18 mouse cellular contexts compared by ENCODE assay signal in the genomic region with DNA sequence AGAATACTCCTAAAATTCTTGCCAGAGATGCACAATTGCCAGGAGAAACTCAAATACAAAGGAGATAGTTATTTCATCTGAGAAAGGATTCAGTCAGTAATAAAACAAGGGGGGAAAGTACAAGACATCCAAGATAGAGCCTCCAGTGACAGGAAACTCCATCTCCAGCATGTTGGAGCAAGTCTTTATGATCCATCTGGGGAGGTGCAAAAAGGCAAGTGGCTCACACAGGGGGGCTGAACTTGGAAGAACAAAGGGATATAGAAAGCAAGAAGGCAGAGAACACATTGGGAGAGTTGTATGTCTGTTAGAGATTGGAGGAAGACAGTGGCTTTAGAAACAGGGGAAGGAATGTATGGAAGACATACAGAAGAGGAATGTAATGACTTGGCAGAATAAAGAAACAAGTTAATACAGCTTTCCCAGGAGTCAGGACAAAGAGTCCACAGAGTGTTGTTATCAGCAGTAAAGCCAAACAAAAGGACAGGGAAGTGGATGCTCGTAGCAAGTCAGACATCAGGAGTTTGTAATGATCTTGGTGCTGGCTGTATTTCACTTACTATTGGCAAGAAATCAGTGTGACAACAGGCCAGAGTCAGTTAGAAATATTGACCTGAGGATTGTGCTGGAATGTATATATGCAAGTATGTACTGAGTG.
"Had no signal": no experiment of that assay in that cellular context is flagged by ENCODE, and none has a peak within 500 bp of the region (broad histone marks: within the 10 kb centered on the region; RNA-seq: fewer than 3 reads in every experiment).

No protein-coding gene starts in this region.

- ATAC-seq: lung, postnatal 0 days; midbrain, embryonic 13.5 days; midbrain, embryonic 16.5 days had no signal

- H3K4me3 ChIP-seq: layer of hippocampus, adult 2 months; liver, embryonic 13.5 days; megakaryocyte, embryonic 14.5 days; midbrain, embryonic 13.5 days; myocyte; neural tube, embryonic 13.5 days; stomach, embryonic 15.5 days had no signal

- DNase-seq: kidney, adult 18-20 months; kidney, postnatal 25 days; layer of hippocampus, adult 9-11 months; liver, embryonic 13.5 days; lung, adult 2 months; retina, postnatal 1 day; right cerebral cortex, postnatal 25 days; spleen, adult 18-20 months; thymus, postnatal 25 days had no signal

- H3K9ac ChIP-seq: liver, embryonic 13.5 days; midbrain, embryonic 13.5 days; neural tube, embryonic 13.5 days; stomach, embryonic 15.5 days had no signal

- H3K4me1 ChIP-seq: liver, embryonic 13.5 days; megakaryocyte, embryonic 14.5 days; midbrain, embryonic 13.5 days; neural tube, embryonic 13.5 days had no signal

- H3K36me3 ChIP-seq: liver, embryonic 13.5 days; midbrain, embryonic 13.5 days; neural tube, embryonic 13.5 days; stomach, embryonic 15.5 days had no signal

- H3K27ac ChIP-seq: kidney, postnatal 0 days; layer of hippocampus, adult 2 months; liver, embryonic 13.5 days; midbrain, embryonic 13.5 days; neural tube, embryonic 13.5 days; stomach, embryonic 15.5 days had no signal

- H3K9me3 ChIP-seq: liver, embryonic 13.5 days; midbrain, embryonic 13.5 days; neural tube, embryonic 13.5 days; stomach, embryonic 15.5 days had no signal

- H3K4me2 ChIP-seq: liver, embryonic 13.5 days; midbrain, embryonic 13.5 days; neural tube, embryonic 13.5 days; stomach, embryonic 15.5 days had no signal

- H3K27me3 ChIP-seq: liver, embryonic 13.5 days; megakaryocyte, embryonic 14.5 days; midbrain, embryonic 13.5 days; neural tube, embryonic 13.5 days; stomach, embryonic 15.5 days had no signal
